Mouse (Mus musculus) kidney, adult 2 months (tissue): ENCODE data around the gene Gm37240.

Experiments
- CTCF ChIP-seq: fragments of 200-500 bp; conservative IDR thresholded peaks from 2 replicates; pipeline ENCODE4 v1.5.1; 2011; ENCODE audit warnings: low read depth, mild to moderate bottlenecking, control low read depth, low read length, moderate library complexity, mixed read lengths; ENCODE audit not compliant: insufficient read depth, insufficient read length
- POLR2A ChIP-seq: fragments of 200-500 bp; IDR thresholded peaks from one replicate; pipeline ENCODE4 v1.6.1; 2011; ENCODE audit warnings: low read depth, low read length, control low read depth

- TF ChIP-seq POLR2A (no peak), CTCF (no peak)
These were observed 517.5 kb downstream of the Gm37240 start for GRCm38 (mm10) chr3:85369847-85370246.
